Mouse (Mus musculus): ENCODE data around the gene Afap1. TPM values are rescaled to one million over a fixed set of nuclear protein-coding genes. Genes with fewer than 3 reads are reported as not detected.

The Afap1 gene
- total and polyA plus RNA-seq, 2 experiments: 0.55 to 0.73 TPM

DNA sequence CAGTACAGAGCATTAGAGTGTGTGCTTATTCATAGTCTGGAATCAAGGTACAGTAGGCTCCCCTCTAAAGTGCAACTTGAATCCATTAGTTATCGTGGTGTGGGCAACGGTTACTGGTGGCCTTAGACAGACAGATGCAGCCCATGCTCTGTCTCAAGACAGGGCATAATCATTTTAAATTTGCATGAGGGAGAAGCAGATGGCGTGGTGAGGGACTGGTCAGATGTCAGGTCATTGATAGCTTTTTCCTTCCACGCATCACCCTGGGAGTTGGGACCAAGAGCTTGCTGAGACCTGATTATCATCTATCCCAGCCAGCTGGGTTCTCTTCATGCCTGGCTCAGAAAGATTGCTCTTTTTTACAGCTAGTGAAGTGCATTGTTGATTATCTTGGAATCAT, 27.0 kb downstream of the Afap1 start:
- no peaks in the 10 kb centered on the region; the same call in 1 of the 2 replicates for H3K4me1 ChIP-seq (ENCODE audit: control insufficient read depth, insufficient read depth, low read length)
- no peaks in the 10 kb centered on the region for H3K27me3 ChIP-seq (ENCODE audit: control insufficient read depth, insufficient read depth, low read length)
- H3K9ac ChIP-seq (ENCODE audit: low read depth, low read length): no peak overlapping the region
- H3K27ac ChIP-seq (replicated peaks; ENCODE audit: insufficient read depth, low read depth, low read length): no peak overlapping the region
- no peak for TF ChIP-seq POLR2A (IDR thresholded peaks at IDR 0.05; ENCODE audit: extremely low read depth, insufficient read depth, low read length)
- 84% methylated on average over 4 of the region's 4 CpGs for WGBS
- H3K79me2 ChIP-seq (ENCODE audit: control insufficient read depth, insufficient read depth, low read length): no peaks in the 10 kb centered on the region
- DNase-seq (ENCODE audit: extremely low read depth, low read depth, low spot score): no peak
- no peaks in the 10 kb centered on the region for H3K36me3 ChIP-seq (ENCODE audit: control insufficient read depth, insufficient read depth, low read length)
- no peak overlapping the region for H3K4me3 ChIP-seq (ENCODE audit: insufficient read depth, low read depth, low read length)

DNA sequence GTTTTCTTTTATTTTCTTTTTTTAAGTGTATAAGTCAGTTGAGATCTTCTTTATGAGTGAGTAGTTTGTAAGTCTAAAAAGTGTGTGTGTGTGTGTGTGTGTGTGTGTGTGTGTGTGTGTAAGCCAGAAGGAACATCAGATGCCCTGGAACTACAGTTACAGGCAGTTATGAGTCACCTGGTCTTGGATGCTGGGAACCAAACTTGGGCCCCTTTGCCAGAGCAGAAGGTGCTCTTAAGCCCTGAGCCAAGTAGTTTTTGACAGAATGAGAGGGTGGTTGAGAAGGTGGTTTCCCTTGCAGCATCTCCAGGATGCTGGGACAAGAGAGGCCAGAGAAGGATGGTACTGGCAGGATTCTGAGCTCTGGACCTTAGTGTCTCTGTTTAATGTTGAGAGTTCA, 27.4 kb downstream of the Afap1 start:
- no peaks in the 10 kb centered on the region for H3K27me3 ChIP-seq (ENCODE audit: control insufficient read depth, insufficient read depth, low read length)
- no peaks in the 10 kb centered on the region; the same call in 1 of the 2 replicates for H3K4me1 ChIP-seq (ENCODE audit: control insufficient read depth, insufficient read depth, low read length)
- H3K27ac ChIP-seq (replicated peaks; ENCODE audit: insufficient read depth, low read depth, low read length): no peak overlapping the region
- DNase-seq (ENCODE audit: extremely low read depth, low read depth, low spot score): no peak
- H3K36me3 ChIP-seq (ENCODE audit: control insufficient read depth, insufficient read depth, low read length): no peaks in the 10 kb centered on the region
- H3K4me3 ChIP-seq (ENCODE audit: insufficient read depth, low read depth, low read length): no peak overlapping the region
- TF ChIP-seq CTCF (IDR thresholded peaks at IDR 0.05; ENCODE audit: low read depth, low read length): no peak
- no peak for TF ChIP-seq POLR2A (IDR thresholded peaks at IDR 0.05; ENCODE audit: extremely low read depth, insufficient read depth, low read length)
- H3K79me2 ChIP-seq (ENCODE audit: control insufficient read depth, insufficient read depth, low read length): no peaks in the 10 kb centered on the region
- H3K9ac ChIP-seq (ENCODE audit: low read depth, low read length): no peak overlapping the region

GRCm38 (mm10) chr5:35921141-35921540, 28.0 kb downstream of the Afap1 start:
- no peaks in the 10 kb centered on the region for H3K79me2 ChIP-seq (ENCODE audit: control insufficient read depth, insufficient read depth, low read length)
- no peak overlapping the region for H3K4me3 ChIP-seq (ENCODE audit: insufficient read depth, low read depth, low read length)
- DNase-seq (ENCODE audit: extremely low read depth, low read depth, low spot score): no peak
- no peaks in the 10 kb centered on the region for H3K36me3 ChIP-seq (ENCODE audit: control insufficient read depth, insufficient read depth, low read length)
- no peak for TF ChIP-seq CTCF (IDR thresholded peaks at IDR 0.05; ENCODE audit: low read depth, low read length)
- no peak for TF ChIP-seq POLR2A (IDR thresholded peaks at IDR 0.05; ENCODE audit: extremely low read depth, insufficient read depth, low read length)
- H3K27me3 ChIP-seq (ENCODE audit: control insufficient read depth, insufficient read depth, low read length): no peaks in the 10 kb centered on the region
- H3K4me1 ChIP-seq (ENCODE audit: control insufficient read depth, insufficient read depth, low read length): no peaks in the 10 kb centered on the region; the same call in 1 of the 2 replicates
- H3K9ac ChIP-seq (ENCODE audit: low read depth, low read length): no peak overlapping the region
- peak overlapping the region; percentile 34 for H3K27ac ChIP-seq (replicated peaks; ENCODE audit: insufficient read depth, low read depth, low read length)
- 65% methylated on average over 6 of the region's 6 CpGs for WGBS

DNA sequence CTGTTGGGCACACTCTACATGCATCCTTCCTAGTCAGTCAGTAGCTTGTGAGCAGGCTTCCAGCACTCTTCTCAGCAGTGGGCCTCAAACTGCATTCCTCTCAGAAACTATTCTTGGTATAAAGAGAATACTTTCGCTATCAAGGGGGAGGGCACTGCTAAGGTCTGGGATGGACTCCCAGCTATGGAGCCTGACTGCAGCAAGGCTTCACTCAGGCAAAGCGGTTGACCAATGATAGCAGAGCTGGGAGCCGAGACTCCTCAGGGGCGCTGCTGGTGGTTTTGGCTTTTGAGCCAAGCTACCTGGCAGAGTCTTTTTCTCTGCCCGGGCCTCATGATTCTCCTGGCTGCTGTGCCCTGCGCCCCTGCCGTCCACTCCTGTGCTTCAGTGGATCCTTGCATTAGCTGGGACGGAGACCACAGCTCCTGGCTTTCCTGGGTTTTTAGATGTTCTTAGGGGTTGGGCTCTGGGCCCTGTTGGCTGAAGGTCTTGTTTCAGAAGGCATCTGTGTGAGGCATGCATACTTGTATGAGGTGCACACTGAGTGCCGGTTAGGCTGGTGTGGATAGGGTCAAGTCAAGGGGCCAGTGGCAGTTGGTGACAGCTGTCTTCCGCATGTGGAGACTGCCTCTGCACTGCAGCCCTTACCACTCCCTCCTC, 28.6 kb downstream of the Afap1 start:
- no peak for TF ChIP-seq CTCF (IDR thresholded peaks at IDR 0.05; ENCODE audit: low read depth, low read length)
- TF ChIP-seq POLR2A (IDR thresholded peaks at IDR 0.05; ENCODE audit: extremely low read depth, insufficient read depth, low read length): no peak
- 61% methylated on average over 10 of the region's 10 CpGs for WGBS
- Histone ChIP-seq H3K4me1 (ENCODE audit: control insufficient read depth, insufficient read depth, low read length) (no peaks in the 10 kb centered on the region; the same call in 1 of the 2 replicates), H3K4me3 (ENCODE audit: insufficient read depth, low read depth, low read length) (no peak overlapping the region), H3K27me3 (ENCODE audit: control insufficient read depth, insufficient read depth, low read length) (no peaks in the 10 kb centered on the region), H3K36me3 (ENCODE audit: control insufficient read depth, insufficient read depth, low read length) (no peaks in the 10 kb centered on the region), H3K9ac (ENCODE audit: low read depth, low read length) (no peak overlapping the region), H3K79me2 (ENCODE audit: control insufficient read depth, insufficient read depth, low read length) (no peaks in the 10 kb centered on the region), H3K27ac (replicated peaks; ENCODE audit: insufficient read depth, low read depth, low read length) (peak overlapping the region; percentile 34; the same call in 1 of the 2 replicates)
- no peak for DNase-seq (ENCODE audit: extremely low read depth, low read depth, low spot score)

- H3K4me1 ChIP-seq (ENCODE audit: control insufficient read depth, insufficient read depth, low read length): no peaks in the 10 kb centered on the region; the same call in 1 of the 2 replicates
- no peaks in the 10 kb centered on the region for H3K79me2 ChIP-seq (ENCODE audit: control insufficient read depth, insufficient read depth, low read length)
- no peak for DNase-seq (ENCODE audit: extremely low read depth, low read depth, low spot score)
- no peak overlapping the region for H3K27ac ChIP-seq (replicated peaks; ENCODE audit: insufficient read depth, low read depth, low read length)
- H3K36me3 ChIP-seq (ENCODE audit: control insufficient read depth, insufficient read depth, low read length): no peaks in the 10 kb centered on the region
- H3K27me3 ChIP-seq (ENCODE audit: control insufficient read depth, insufficient read depth, low read length): no peaks in the 10 kb centered on the region
- WGBS: 79% methylated on average over 6 of the region's 6 CpGs
- H3K9ac ChIP-seq (ENCODE audit: low read depth, low read length): no peak overlapping the region
- TF ChIP-seq CTCF (IDR thresholded peaks at IDR 0.05; ENCODE audit: low read depth, low read length) (no peak), POLR2A (IDR thresholded peaks at IDR 0.05; ENCODE audit: extremely low read depth, insufficient read depth, low read length) (no peak)
- H3K4me3 ChIP-seq (ENCODE audit: insufficient read depth, low read depth, low read length): no peak overlapping the region
Measured at GRCm38 (mm10) chr5:35923448-35923847, 30.3 kb downstream of the Afap1 start.

DNA sequence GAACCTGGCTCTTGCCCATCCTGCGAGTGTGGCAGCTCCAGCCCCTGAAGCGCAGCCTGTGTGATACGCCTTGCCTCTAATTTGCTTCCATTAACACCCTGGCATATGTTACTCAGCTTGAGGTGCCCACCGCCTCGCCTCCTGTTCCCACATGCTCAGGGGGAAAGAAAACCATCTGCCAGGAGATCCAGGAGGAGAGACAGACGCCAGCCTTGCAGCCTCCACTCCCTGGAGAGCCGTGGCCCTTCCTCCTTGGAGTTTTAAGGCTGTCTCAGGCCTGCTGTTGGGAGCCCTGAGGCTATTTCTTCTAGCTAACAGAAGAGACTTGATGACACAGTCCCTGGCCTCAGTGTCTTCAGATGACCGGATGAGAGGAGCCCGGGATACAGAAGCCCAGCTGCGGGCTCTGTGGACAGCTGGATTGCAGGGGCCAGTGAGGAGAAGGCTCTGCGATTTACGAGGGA, 32.1 kb downstream of the Afap1 start:
- no peak for DNase-seq (ENCODE audit: extremely low read depth, low read depth, low spot score)
- H3K27me3 ChIP-seq (ENCODE audit: control insufficient read depth, insufficient read depth, low read length): no peaks in the 10 kb centered on the region
- TF ChIP-seq POLR2A (IDR thresholded peaks at IDR 0.05; ENCODE audit: extremely low read depth, insufficient read depth, low read length) (no peak), CTCF (IDR thresholded peaks at IDR 0.05; ENCODE audit: low read depth, low read length) (no peak)
- H3K9ac ChIP-seq (ENCODE audit: low read depth, low read length): no peak overlapping the region
- 76% methylated on average over 12 of the region's 12 CpGs for WGBS
- no peaks in the 10 kb centered on the region; the same call in 1 of the 2 replicates for H3K4me1 ChIP-seq (ENCODE audit: control insufficient read depth, insufficient read depth, low read length)
- peak overlapping the region; percentile 16; the same call in 1 of the 2 replicates for H3K27ac ChIP-seq (replicated peaks; ENCODE audit: insufficient read depth, low read depth, low read length)
- no peaks in the 10 kb centered on the region for H3K79me2 ChIP-seq (ENCODE audit: control insufficient read depth, insufficient read depth, low read length)
- no peaks in the 10 kb centered on the region for H3K36me3 ChIP-seq (ENCODE audit: control insufficient read depth, insufficient read depth, low read length)
- H3K4me3 ChIP-seq (ENCODE audit: insufficient read depth, low read depth, low read length): no peak overlapping the region
